Mouse (Mus musculus): ENCODE results near the gene Abcg5. TPM values are rescaled to one million over a fixed set of nuclear protein-coding genes. Genes with fewer than 3 reads are reported as not detected.

Abcg5 gene
- polyA plus RNA-seq, 1 experiment, result 0.10 TPM

DNA sequence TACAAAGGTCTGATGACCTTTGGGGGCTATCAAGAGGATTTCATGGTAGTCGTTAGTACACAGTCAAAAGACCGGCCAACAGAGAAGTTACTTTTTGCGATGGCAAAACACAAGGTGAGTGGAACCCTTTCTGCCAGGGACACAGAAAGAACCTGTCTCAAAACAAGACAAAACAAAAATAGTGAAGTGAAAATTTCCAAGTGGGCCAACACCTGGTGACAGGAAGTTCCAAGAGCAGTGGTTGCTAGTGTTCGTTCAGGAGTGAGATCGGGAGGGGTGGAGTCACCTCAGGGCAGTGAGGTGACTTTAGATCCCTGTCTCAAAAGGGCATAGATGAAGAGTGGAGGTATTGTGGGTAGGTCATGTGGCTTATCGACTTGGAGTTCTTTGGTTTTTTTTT, 64.9 kb downstream of the Abcg5 start:
- WGBS, result 92% methylated on average over 6 of the region's 6 CpGs
- Histone ChIP-seq H3K27me3 (ENCODE audit: control insufficient read depth, insufficient read depth, low read length) (no peaks in the 10 kb centered on the region), H3K27ac (ENCODE audit: insufficient read depth, low read length) (no peak overlapping the region), H3K4me1 (ENCODE audit: control insufficient read depth, insufficient read depth, low read length) (no peaks in the 10 kb centered on the region), H3K4me3 (replicated peaks; ENCODE audit: insufficient read depth, low read depth, low read length) (no peak overlapping the region)
- TF ChIP-seq POLR2A (IDR thresholded peaks at IDR 0.05; ENCODE audit: borderline replicate concordance, insufficient read depth, low read length) (no peak), CTCF (IDR thresholded peaks at IDR 0.05; ENCODE audit: borderline replicate concordance, insufficient read depth, low read depth, low read length) (no peak)
- DNase-seq, result no peak

DNA sequence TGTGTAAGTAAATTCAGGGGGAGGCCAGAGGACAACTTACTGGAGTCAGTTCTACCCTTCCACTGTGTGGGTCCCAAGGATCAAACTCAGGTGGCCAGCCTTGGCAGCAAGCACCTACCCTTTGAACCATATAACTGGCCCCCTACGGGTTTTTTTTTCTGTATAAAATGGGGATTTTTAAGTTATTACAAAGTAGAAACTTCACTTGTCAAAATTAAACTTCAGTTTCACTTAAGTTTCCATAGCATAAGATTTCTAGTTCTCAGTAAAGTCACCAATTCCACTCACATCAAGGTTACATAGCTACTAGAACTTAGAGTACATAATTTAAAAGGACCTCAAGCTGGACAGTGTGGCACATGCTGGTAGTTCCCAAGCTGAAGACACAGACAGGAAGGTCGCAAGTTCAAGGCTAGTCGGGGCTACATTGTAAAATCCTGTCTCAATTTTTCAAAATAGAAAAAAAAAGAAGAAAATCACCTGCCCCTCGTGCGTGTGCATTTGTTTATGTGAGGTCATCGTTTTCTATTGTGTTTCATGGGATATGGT, 66.2 kb downstream of the Abcg5 start:
- no peak for DNase-seq
- Histone ChIP-seq H3K27me3 (ENCODE audit: control insufficient read depth, insufficient read depth, low read length) (no peaks in the 10 kb centered on the region), H3K27ac (ENCODE audit: insufficient read depth, low read length) (no peak overlapping the region), H3K4me3 (replicated peaks; ENCODE audit: insufficient read depth, low read depth, low read length) (no peak overlapping the region), H3K4me1 (ENCODE audit: control insufficient read depth, insufficient read depth, low read length) (no peaks in the 10 kb centered on the region; the same call in 1 of the 2 replicates)
- WGBS, result 90% methylated on average over 6 of the region's 6 CpGs
- TF ChIP-seq POLR2A (IDR thresholded peaks at IDR 0.05; ENCODE audit: borderline replicate concordance, insufficient read depth, low read length) (no peak), CTCF (IDR thresholded peaks at IDR 0.05; ENCODE audit: borderline replicate concordance, insufficient read depth, low read depth, low read length) (no peak)

- 72% methylated on average over 11 of the region's 11 CpGs for WGBS
- H3K4me1 ChIP-seq (ENCODE audit: control insufficient read depth, insufficient read depth, low read length), result no peaks in the 10 kb centered on the region; the same call in 1 of the 2 replicates
- no peak for TF ChIP-seq CTCF (IDR thresholded peaks at IDR 0.05; ENCODE audit: borderline replicate concordance, insufficient read depth, low read depth, low read length)
- TF ChIP-seq POLR2A (IDR thresholded peaks at IDR 0.05; ENCODE audit: borderline replicate concordance, insufficient read depth, low read length), result no peak
Measured at GRCm38 (mm10) chr17:84615811-84616210, 67.0 kb downstream of the Abcg5 start.

GRCm38 (mm10) chr17:84611971-84612370, 70.8 kb downstream of the Abcg5 start:
- Histone ChIP-seq H3K4me3 (replicated peaks; ENCODE audit: insufficient read depth, low read depth, low read length) (no peak overlapping the region), H3K4me1 (ENCODE audit: control insufficient read depth, insufficient read depth, low read length) (no peaks in the 10 kb centered on the region; the same call in 1 of the 2 replicates), H3K27me3 (ENCODE audit: control insufficient read depth, insufficient read depth, low read length) (no peaks in the 10 kb centered on the region), H3K27ac (ENCODE audit: insufficient read depth, low read length) (no peak overlapping the region)
- no peak for DNase-seq
- WGBS, result 57% methylated on average over 7 of the region's 7 CpGs
- TF ChIP-seq POLR2A (IDR thresholded peaks at IDR 0.05; ENCODE audit: borderline replicate concordance, insufficient read depth, low read length) (no peak), CTCF (IDR thresholded peaks at IDR 0.05; ENCODE audit: borderline replicate concordance, insufficient read depth, low read depth, low read length) (no peak)

More at GRCm38 (mm10) chr17:84615811-84616210, 67.0 kb downstream of the Abcg5 start:
- Histone ChIP-seq H3K27me3 (ENCODE audit: control insufficient read depth, insufficient read depth, low read length) (no peaks in the 10 kb centered on the region), H3K27ac (ENCODE audit: insufficient read depth, low read length) (no peak overlapping the region), H3K4me3 (replicated peaks; ENCODE audit: insufficient read depth, low read depth, low read length) (no peak overlapping the region)
- DNase-seq, result no peak

DNA sequence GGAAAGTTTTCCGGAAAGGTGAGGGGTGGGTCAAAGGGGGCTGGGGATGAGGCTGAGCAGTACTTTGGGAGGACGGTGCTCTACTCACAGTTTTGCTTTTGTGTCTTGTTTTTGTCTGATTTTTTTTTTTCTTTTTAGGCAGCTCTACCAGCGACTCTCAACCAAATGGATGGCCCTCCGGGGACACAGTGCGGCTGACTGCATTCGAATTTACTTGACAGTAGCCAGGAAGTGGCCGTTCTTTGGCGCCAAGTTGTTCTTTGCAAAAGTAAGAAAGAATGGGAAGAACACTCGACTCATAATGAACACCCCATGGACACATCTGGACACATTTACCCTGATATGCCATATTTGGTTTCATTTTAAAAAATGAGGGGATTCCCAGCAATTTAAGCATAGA, 71.3 kb downstream of the Abcg5 start:
- 46% methylated on average over 9 of the region's 9 CpGs for WGBS
- no peak for DNase-seq
- Histone ChIP-seq H3K4me1 (ENCODE audit: control insufficient read depth, insufficient read depth, low read length) (no peaks in the 10 kb centered on the region; the same call in 1 of the 2 replicates), H3K27me3 (ENCODE audit: control insufficient read depth, insufficient read depth, low read length) (no peaks in the 10 kb centered on the region), H3K27ac (ENCODE audit: insufficient read depth, low read length) (no peak overlapping the region), H3K4me3 (replicated peaks; ENCODE audit: insufficient read depth, low read depth, low read length) (no peak overlapping the region)
- no peak for TF ChIP-seq CTCF (IDR thresholded peaks at IDR 0.05; ENCODE audit: borderline replicate concordance, insufficient read depth, low read depth, low read length)
- no peak for TF ChIP-seq POLR2A (IDR thresholded peaks at IDR 0.05; ENCODE audit: borderline replicate concordance, insufficient read depth, low read length)

GRCm38 (mm10) chr17:84608606-84609005, 74.2 kb downstream of the Abcg5 start:
- no peak for DNase-seq
- Histone ChIP-seq H3K27ac (ENCODE audit: insufficient read depth, low read length) (no peak overlapping the region), H3K4me3 (replicated peaks; ENCODE audit: insufficient read depth, low read depth, low read length) (no peak overlapping the region), H3K27me3 (ENCODE audit: control insufficient read depth, insufficient read depth, low read length) (no peaks in the 10 kb centered on the region), H3K4me1 (ENCODE audit: control insufficient read depth, insufficient read depth, low read length) (no peaks in the 10 kb centered on the region; the same call in 1 of the 2 replicates)
- WGBS, result 80% methylated on average over 4 of the region's 4 CpGs
- no peak for TF ChIP-seq CTCF (IDR thresholded peaks at IDR 0.05; ENCODE audit: borderline replicate concordance, insufficient read depth, low read depth, low read length)
- no peak for TF ChIP-seq POLR2A (IDR thresholded peaks at IDR 0.05; ENCODE audit: borderline replicate concordance, insufficient read depth, low read length)

Other genes with a start within 250 kb of the Abcg5 start
- gene Thada, start 216.8 kb downstream of the Abcg5 start, polyA plus RNA-seq (2012; rRNA removed), result 6.8 and 8.1 TPM in 2 replicates
- gene Plekhh2, start 171.1 kb downstream of the Abcg5 start, polyA plus RNA-seq (2012; rRNA removed), result 4.8 and 5.3 TPM in 2 replicates
- gene Dync2li1, start 56.5 kb downstream of the Abcg5 start, polyA plus RNA-seq (2012; rRNA removed), result 15.3 and 17.6 TPM in 2 replicates
- not detected in 2 replicates for gene Abcg8, start 6.7 kb downstream of the Abcg5 start, polyA plus RNA-seq (2012; rRNA removed)
- gene Lrpprc, start 107.8 kb upstream of the Abcg5 start, polyA plus RNA-seq (2012; rRNA removed), result 39.6 and 40.3 TPM in 2 replicates

Data from cerebellum, adult 2 months (tissue).